ENCODE assay signal across 13 mouse cellular contexts in the genomic region with DNA sequence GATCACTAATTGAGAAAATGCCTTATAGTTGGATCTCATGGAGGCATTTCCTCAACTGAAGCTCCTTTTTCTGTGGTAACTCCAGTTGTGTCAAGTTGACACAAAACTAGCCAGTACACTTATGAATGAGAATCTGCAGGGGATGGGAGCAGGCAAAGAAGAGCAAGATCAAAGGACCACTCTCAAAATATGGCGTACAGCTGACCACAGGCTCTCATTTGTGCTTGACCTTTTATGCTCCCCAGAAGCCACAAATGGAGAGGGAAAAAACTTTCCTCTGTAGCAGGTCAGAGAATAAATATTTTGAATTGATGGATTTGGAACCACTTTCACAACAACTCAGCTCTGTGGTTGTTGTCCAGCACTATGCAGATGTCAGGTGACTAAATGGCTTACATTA. TPM values are rescaled to one million over a fixed set of nuclear protein-coding genes. Genes with fewer than 3 reads are reported as not detected.
"Had no signal": no experiment of that assay in that cellular context is flagged by ENCODE, and none has a peak within 500 bp of the region (broad histone marks: within the 10 kb centered on the region; RNA-seq: fewer than 3 reads in every experiment).

No protein-coding gene starts in this region.

- DNase-seq: retina, postnatal 1 day; right cerebral cortex, adult 18-20 months; right cerebral cortex, postnatal 14 days; right cerebral cortex, postnatal 25 days; right cerebral cortex, postnatal 4 days; spleen, adult 18-20 months; thymus, adult 18-20 months; thymus, adult 2 months; thymus, postnatal 14 days; thymus, postnatal 25 days; thymus, postnatal 36 days; thymus, postnatal 4 days had no signal

RNA-seq across cellular contexts. Expression of a gene that starts 14.1 kb away (rescaled TPM):
- total RNA-seq: neutrophil, adult 5-6 weeks had no signal
